In genomic region chr3:26174257-26174656, GRCm38 (mm10) we compare ENCODE assay signal across 23 mouse cellular contexts.
DNase-seq lines count a peak whose midpoint lies in the region; ATAC-seq lines count a peak whose summit lies in the region.
"Had no signal": no experiment of that assay in that cellular context is flagged by ENCODE, and none has a peak within 500 bp of the region (broad histone marks: within the 10 kb centered on the region; RNA-seq: fewer than 3 reads in every experiment).

No protein-coding gene starts in this region.

- H3K4me3 ChIP-seq in kidney, embryonic 14.5 days (ENCODE audit: low read length) = no peak overlapping the region
- no peak overlapping the region for H3K4me3 ChIP-seq in midbrain, embryonic 11.5 days (ENCODE audit: low read depth, low read length)
- no peak overlapping the region for H3K4me3 ChIP-seq in midbrain, embryonic 13.5 days (replicated peaks)
- H3K4me3 ChIP-seq: embryonic facial prominence, embryonic 12.5 days; forebrain, embryonic 12.5 days; heart, embryonic 10.5 days; hindbrain, embryonic 12.5 days had no signal

- no peaks in the 10 kb centered on the region for H3K4me1 ChIP-seq in kidney, embryonic 14.5 days (ENCODE audit: control insufficient read depth, insufficient read depth, low read length)
- H3K4me1 ChIP-seq in midbrain, embryonic 11.5 days (ENCODE audit: control insufficient read depth, insufficient read depth, low read length) = no peaks in the 10 kb centered on the region
- H3K4me1 ChIP-seq in midbrain, embryonic 13.5 days (replicated peaks) = no peaks in the 10 kb centered on the region
- H3K4me1 ChIP-seq: embryonic facial prominence, embryonic 12.5 days; forebrain, embryonic 12.5 days; heart, embryonic 10.5 days; hindbrain, embryonic 12.5 days had no signal

- WGBS in kidney, embryonic 14.5 days = 56% methylated on average over 5 of the region's 5 CpGs
- WGBS in midbrain, embryonic 11.5 days = 74% methylated on average over 5 of the region's 5 CpGs
- WGBS in midbrain, embryonic 13.5 days = 74% methylated on average over 5 of the region's 5 CpGs

- H3K27ac ChIP-seq in kidney, embryonic 14.5 days (ENCODE audit: low read depth, low read length) = no peak overlapping the region
- H3K27ac ChIP-seq in midbrain, embryonic 11.5 days (ENCODE audit: low read depth, low read length) = no peak overlapping the region
- H3K27ac ChIP-seq in midbrain, embryonic 13.5 days = no peak overlapping the region
- H3K27ac ChIP-seq: embryonic facial prominence, embryonic 12.5 days; forebrain, embryonic 12.5 days; heart, embryonic 10.5 days; hindbrain, embryonic 12.5 days had no signal

- no peak overlapping the region for H3K9ac ChIP-seq in kidney, embryonic 14.5 days (ENCODE audit: low read depth, low read length)
- no peak overlapping the region for H3K9ac ChIP-seq in midbrain, embryonic 11.5 days (ENCODE audit: low read length)
- H3K9ac ChIP-seq in midbrain, embryonic 13.5 days (replicated peaks) = no peak overlapping the region
- H3K9ac ChIP-seq: embryonic facial prominence, embryonic 12.5 days; forebrain, embryonic 12.5 days; hindbrain, embryonic 12.5 days had no signal

- no peaks in the 10 kb centered on the region for H3K36me3 ChIP-seq in kidney, embryonic 14.5 days (ENCODE audit: control insufficient read depth, insufficient read depth, low read length)
- H3K36me3 ChIP-seq in midbrain, embryonic 11.5 days (ENCODE audit: control insufficient read depth, insufficient read depth, low read length) = no peaks in the 10 kb centered on the region
- H3K36me3 ChIP-seq in midbrain, embryonic 13.5 days = no peaks in the 10 kb centered on the region
- H3K36me3 ChIP-seq: embryonic facial prominence, embryonic 12.5 days; forebrain, embryonic 12.5 days; G1E; heart, embryonic 10.5 days; hindbrain, embryonic 12.5 days had no signal

- peak; percentile 13 for DNase-seq in adrenal gland, adult 2 months
- no peak for DNase-seq in adrenal gland, adult 8-10 months
- DNase-seq in kidney, adult 9 months = peak; percentile 3
- peak; percentile 61 for DNase-seq in midbrain, embryonic 11.5 days (ENCODE audit: low spot score, missing footprints)
- no peak for DNase-seq in cerebellum, adult 9-10 months
- DNase-seq in cerebellum, adult 11 months = no peak
- DNase-seq: B cell, adult 2 months; cerebellum, adult 2 months; cerebellum, postnatal 14 days; embryo, embryonic 11 days; gastrocnemius, postnatal 10 days; heart, adult 18-20 months; heart, postnatal 10 days; heart, postnatal 4 days had no signal

- no peak overlapping the region for H3K4me2 ChIP-seq in kidney, embryonic 14.5 days (replicated peaks; ENCODE audit: low read depth, low read length)
- H3K4me2 ChIP-seq in midbrain, embryonic 11.5 days = no peak overlapping the region
- no peak overlapping the region for H3K4me2 ChIP-seq in midbrain, embryonic 13.5 days (replicated peaks)
- H3K4me2 ChIP-seq: embryonic facial prominence, embryonic 12.5 days; forebrain, embryonic 12.5 days; hindbrain, embryonic 12.5 days had no signal

- H3K9me3 ChIP-seq in kidney, embryonic 14.5 days (ENCODE audit: control insufficient read depth, low read length) = no peaks in the 10 kb centered on the region
- no peaks in the 10 kb centered on the region for H3K9me3 ChIP-seq in midbrain, embryonic 11.5 days (ENCODE audit: control insufficient read depth, low read length)
- H3K9me3 ChIP-seq in midbrain, embryonic 13.5 days = no peaks in the 10 kb centered on the region
- H3K9me3 ChIP-seq: embryonic facial prominence, embryonic 12.5 days; forebrain, embryonic 12.5 days; G1E; heart, embryonic 10.5 days; hindbrain, embryonic 12.5 days had no signal

- ATAC-seq in kidney, embryonic 14.5 days (ENCODE audit: low FRiP score, low TSS enrichment) = no peak
- ATAC-seq in midbrain, embryonic 11.5 days (ENCODE audit: low FRiP score) = no peak
- no peak for ATAC-seq in midbrain, embryonic 13.5 days
- ATAC-seq: CD4-positive, CD25-positive, alpha-beta regulatory T cell, adult 4 months; hindbrain, embryonic 16.5 days had no signal

- H3K27me3 ChIP-seq in kidney, embryonic 14.5 days (ENCODE audit: control insufficient read depth, insufficient read depth, low read length) = no peaks in the 10 kb centered on the region
- H3K27me3 ChIP-seq in midbrain, embryonic 11.5 days (ENCODE audit: control insufficient read depth, insufficient read depth, low read length) = no peaks in the 10 kb centered on the region
- no peaks in the 10 kb centered on the region for H3K27me3 ChIP-seq in midbrain, embryonic 13.5 days
- H3K27me3 ChIP-seq: embryonic facial prominence, embryonic 12.5 days; forebrain, embryonic 12.5 days; hindbrain, embryonic 12.5 days had no signal

Comparison
In these comparisons a context has a peak if more than half of its experiments do, and no peak if none do; other contexts are left out.
1. DNase-seq: peak in adrenal gland, adult 2 months (single experiment), kidney, adult 9 months (single experiment) and midbrain, embryonic 11.5 days (single experiment); none in adrenal gland, adult 8-10 months (single experiment), cerebellum, adult 9-10 months (single experiment) and cerebellum, adult 11 months (single experiment).